Mouse (Mus musculus): ENCODE results near the gene Eif3l.
A peak's percentile ranks its signal among the peaks of the same experiment; 100 is the strongest.

Eif3l gene

GRCm38 (mm10) chr15:79050160-79050845 lies 24.7 kb upstream of the Eif3l start:
- no peak for DNase-seq (ENCODE audit: low spot score)

DNA sequence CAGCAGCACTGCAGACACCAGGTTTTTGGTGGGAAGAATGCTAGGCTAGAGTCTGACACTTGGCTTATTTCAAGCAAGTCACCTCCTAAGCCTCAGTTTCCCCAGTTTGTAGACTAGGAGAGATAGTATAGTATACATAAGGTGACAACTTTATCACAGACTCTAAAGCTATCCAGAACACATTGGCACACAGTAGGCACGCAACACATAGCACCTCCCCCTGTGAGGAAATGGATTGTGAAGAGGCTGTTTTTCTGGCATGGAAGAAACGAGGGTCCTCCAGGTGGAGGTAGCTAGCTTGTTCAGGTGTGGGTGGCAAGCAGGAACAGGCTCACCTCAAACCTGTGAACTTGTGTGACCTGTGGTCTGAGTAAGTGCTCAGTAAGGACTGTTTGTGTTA lies 24.0 kb upstream of the Eif3l start:
- DNase-seq (ENCODE audit: low spot score), result no peak

GRCm38 (mm10) chr15:79051461-79052360 lies 23.3 kb upstream of the Eif3l start:
- no peak for DNase-seq (ENCODE audit: low spot score)

DNA sequence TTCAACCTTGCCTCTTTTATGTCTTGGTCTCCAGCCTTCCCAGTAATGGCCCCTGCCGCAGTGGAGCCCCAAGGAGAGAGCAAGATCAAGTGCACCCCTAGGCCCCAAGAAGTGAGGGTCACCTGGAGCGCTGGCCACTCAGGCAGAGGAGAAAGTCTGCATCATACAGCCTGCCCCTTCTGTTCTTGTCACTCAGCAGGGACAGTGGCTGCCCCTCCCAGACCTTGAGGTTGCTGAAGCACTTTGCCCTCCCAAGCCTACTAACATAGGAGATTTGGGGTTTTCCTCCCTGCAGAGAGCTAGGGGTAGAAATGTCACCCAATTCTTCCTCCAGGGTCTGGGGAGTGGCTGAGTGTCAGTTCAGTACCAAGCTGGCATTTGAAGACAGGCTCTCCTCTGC lies 22.6 kb upstream of the Eif3l start:
- DNase-seq (ENCODE audit: low spot score), result no peak

DNA sequence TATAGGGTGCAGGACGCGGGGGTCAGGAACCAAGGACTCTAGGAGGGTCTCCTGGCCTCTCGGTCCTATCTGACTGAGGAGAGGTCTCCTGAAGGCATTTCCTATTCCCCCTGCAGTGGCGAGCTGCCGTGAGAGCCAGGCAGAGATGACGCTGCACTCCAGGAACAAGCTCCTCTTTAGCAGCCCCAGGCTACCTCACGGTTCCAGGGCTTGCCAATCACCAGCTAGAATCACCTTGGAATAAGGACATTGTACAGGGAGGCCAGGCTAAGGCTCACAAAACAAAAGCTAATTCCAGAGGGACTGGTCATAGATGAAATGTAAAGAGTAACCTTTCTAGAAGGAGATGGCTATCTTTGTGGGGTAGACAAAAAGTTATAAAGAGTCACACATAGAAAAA lies 18.4 kb upstream of the Eif3l start:
- DNase-seq (ENCODE audit: low spot score), result no peak

- DNase-seq (ENCODE audit: low spot score), result peak; percentile 26
Measured at GRCm38 (mm10) chr15:79057850-79058249, 17.1 kb upstream of the Eif3l start.

GRCm38 (mm10) chr15:79060887-79061565 lies 14.0 kb upstream of the Eif3l start:
- DNase-seq (ENCODE audit: low spot score), result no peak

GRCm38 (mm10) chr15:79062376-79063159 lies 12.4 kb upstream of the Eif3l start, which contains the start of gene Ankrd54:
Gene Ankrd54, minus strand, starts transcription at chr15:79062893.
- DNase-seq (ENCODE audit: low spot score), result peak; percentile 93

DNA sequence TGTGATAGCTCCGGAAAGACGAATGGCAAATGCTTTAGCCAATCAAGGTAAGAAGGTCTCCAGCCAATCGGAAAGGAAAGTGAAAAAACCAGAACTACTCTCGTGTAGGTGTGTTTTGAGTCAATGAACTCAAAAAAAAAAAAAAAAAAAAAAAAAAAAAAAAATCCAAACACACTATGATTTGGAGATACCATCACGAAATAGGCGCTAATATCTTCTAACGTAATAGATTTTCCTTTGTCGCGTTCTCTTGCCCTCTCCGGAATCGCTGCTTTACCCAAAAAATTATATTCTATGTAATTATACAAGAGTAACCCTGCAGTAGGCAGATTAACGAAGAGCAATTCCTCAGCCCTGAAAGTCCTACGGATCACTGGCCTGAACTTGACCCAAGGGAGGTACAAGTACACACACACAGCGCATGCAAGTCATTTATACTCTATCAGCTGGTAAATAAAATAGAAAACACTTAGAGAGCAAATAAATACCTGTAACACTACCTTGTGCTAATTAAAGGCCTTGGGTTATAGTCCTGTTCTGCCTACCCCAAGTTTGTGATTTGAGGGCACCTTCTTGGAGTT lies 11.7 kb upstream of the Eif3l start:
- DNase-seq (ENCODE audit: low spot score), result no peak

GRCm38 (mm10) chr15:79065086-79065770 lies 9.8 kb upstream of the Eif3l start:
- no peak for DNase-seq (ENCODE audit: low spot score)

GRCm38 (mm10) chr15:79066276-79066675 lies 8.7 kb upstream of the Eif3l start:
- DNase-seq (ENCODE audit: low spot score), result no peak

DNA sequence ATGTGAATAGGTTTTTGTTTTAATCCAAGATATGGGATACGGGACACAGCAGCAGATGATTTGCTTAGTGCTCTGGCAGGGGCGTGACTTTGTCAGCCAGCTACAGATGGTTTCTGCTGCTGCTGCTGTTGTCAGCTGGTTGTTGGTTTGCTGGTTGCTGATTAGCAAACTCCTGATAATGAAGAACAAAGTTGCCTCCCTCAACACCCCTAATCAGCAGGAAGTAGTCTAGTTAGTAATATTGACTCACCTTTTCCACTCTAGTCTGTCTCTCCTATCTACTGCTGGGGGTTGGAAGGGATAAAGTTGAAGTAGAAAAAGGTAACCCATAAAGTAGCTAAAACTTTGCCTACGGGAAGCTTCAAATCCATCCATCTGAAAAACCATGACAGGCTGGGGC lies 7.3 kb upstream of the Eif3l start:
- no peak for DNase-seq (ENCODE audit: low spot score)

DNA sequence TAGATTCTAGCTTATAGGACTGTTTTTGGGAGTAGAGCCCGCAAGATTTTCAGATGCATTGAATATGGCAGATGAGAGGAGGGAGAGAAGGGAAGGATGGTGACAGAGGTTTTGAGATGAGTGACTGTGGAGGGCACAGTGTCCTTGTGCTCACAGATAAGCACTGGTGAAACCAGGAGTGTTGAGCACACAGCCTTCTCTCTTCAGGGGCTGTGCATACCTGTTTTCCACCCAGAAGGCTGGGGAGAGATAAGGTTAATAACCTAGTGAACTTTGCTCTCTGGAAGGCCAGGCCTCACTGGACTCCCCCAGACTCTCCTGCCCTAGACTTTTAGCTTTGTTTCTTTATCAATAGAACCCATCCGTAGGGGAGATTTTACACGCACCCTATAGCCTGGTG lies 6.6 kb upstream of the Eif3l start:
- DNase-seq (ENCODE audit: low spot score), result no peak

- peak; percentile 28 for DNase-seq (ENCODE audit: low spot score)
Measured at GRCm38 (mm10) chr15:79071117-79072039, 3.6 kb upstream of the Eif3l start.

GRCm38 (mm10) chr15:79073752-79074151 lies 1.2 kb upstream of the Eif3l start:
- no peak for DNase-seq (ENCODE audit: low spot score)

DNA sequence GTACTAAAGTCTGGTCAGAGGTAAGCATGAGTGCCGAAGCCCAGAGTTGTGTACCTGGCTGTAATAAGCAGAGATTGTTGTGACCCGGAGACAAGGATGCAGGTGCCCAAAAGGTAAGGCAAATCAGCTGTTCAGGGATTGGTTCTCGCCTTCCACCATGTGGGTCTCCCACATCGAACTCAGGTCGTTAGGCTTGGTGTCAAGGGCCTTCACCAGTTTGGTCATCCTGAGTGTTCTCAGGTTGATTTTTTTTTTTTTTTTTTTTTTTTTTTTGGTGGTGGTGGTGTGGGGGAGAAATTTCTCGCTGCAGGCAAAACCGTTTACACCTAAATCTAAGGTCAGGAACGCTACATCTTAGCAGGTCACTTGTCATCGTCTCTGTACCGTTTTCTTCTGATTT lies 533 bp upstream of the Eif3l start:
- no peak for DNase-seq (ENCODE audit: low spot score)

- DNase-seq (ENCODE audit: low spot score), result no peak
Measured at GRCm38 (mm10) chr15:79075658-79076365, 833 bp downstream of the Eif3l start.

DNA sequence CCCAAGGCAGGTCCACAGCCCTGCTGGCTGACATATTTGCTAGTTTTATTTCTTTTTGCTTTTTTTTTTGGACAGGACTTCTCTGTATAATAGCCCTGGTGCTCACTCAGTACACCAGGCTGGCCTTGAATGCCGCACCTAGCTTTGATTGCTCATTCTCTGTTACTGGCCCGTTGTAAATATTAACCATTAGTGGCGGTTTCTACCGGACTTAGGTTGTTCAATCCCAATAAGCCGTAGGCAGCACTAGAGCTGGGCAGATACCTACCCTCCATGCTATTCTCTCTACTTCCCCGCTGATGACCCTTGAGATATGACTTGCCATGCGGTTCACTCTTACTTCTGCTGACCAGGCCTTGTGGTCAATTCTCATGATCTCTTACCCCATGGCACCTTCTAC lies 4.6 kb downstream of the Eif3l start:
- DNase-seq (ENCODE audit: low spot score), result no peak

DNA sequence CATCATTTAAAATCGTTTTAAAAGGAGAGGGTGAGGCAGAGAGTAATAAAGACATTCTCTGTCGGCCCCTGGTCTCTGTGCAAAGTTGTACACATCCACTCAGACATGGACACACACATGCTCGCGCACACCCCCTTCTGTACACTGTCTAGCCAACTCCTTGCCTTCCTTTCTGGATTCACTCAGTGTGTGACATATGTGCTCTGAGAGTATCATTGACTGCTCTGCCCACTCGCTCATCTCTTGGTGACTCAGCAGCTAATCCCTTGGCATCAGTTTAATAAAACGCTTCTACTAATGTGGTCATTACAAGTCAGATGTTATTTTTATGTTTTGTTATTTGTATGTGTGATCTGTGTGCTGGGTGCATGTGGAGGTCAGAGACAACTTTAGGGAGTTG lies 17.3 kb downstream of the Eif3l start:
- DNase-seq (ENCODE audit: low spot score), result no peak

All from spleen, adult 12 weeks (tissue).